8 mouse cellular contexts compared by ENCODE assay signal in the genomic region with DNA sequence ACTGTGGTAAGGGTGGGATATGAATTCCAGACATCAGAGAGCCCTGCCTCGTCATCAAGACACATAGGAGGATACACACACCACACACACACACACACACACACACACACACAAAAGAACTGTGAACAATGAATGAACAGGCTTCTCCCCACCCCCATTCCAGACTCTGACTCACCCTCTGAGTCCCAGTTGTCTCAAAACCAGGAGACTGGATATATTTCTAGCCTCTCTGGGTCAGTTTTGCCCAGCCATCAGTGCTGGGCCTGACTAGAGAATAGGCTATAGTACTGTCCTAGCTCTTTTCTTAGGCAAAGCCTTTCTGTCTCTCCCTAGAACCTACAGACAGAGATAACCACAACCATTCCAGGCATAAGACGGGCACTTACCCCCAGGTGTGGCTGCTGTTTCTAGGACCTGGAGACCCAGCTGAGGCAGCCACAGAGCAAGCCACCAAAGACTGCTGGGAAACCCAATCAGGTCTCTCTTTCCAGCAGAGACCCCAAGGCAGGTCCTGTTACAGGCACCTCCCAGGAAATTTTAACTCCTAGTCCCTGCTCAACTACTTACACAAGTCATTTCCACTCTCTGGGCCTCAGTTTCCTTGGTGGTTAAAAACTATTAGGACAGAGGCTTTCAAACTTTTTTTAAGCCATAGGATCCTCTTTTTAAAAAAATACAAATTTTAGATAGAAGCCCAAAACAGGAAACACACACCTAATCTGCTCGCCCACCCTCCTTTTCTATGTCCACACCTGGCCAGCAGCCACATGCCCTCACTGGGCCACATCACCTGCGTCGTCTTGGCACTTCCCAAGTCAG. TPM values are rescaled to one million over a fixed set of nuclear protein-coding genes. Genes with fewer than 3 reads are reported as not detected.
DNase-seq lines count a peak whose midpoint lies in the region; ATAC-seq lines count a peak whose summit lies in the region.

No protein-coding gene starts in this region.

- peak; percentile 36 for DNase-seq in kidney, adult 9 months
- DNase-seq in kidney, postnatal 10 days = no peak
- peak; percentile 87 for DNase-seq in Muller cell, postnatal 12 days (ENCODE audit: inconsistent ontology term)
- DNase-seq in limb, embryonic 11.5 days (ENCODE audit: low spot score) = peak; percentile 37
- DNase-seq in layer of hippocampus, adult 9-11 months = no peak
- no peak for DNase-seq in retina, embryonic 14.5 days (ENCODE audit: low spot score)

- ATAC-seq in forebrain, embryonic 13.5 days = no peak
- no peak for ATAC-seq in limb, embryonic 11.5 days (ENCODE audit: insufficient number of reproducible peaks, low FRiP score, low TSS enrichment, low read depth)
- ATAC-seq in neural tube, embryonic 15.5 days (ENCODE audit: low FRiP score) = no peak

- no peaks in the 10 kb centered on the region for H3K9me3 ChIP-seq in forebrain, embryonic 13.5 days (replicated peaks)
- no peaks in the 10 kb centered on the region for H3K9me3 ChIP-seq in limb, embryonic 11.5 days (ENCODE audit: control insufficient read depth, low read length)
- no peaks in the 10 kb centered on the region for H3K9me3 ChIP-seq in neural tube, embryonic 15.5 days (replicated peaks)

- H3K36me3 ChIP-seq in forebrain, embryonic 13.5 days (ENCODE audit: poor library complexity, severe bottlenecking) = peaks cover 14% of the 10 kb centered on the region
- peaks cover 6% of the 10 kb centered on the region for H3K36me3 ChIP-seq in limb, embryonic 11.5 days (ENCODE audit: control insufficient read depth, insufficient read depth, low read length)
- H3K36me3 ChIP-seq in neural tube, embryonic 15.5 days = peaks cover 19% of the 10 kb centered on the region

- H3K27me3 ChIP-seq in forebrain, embryonic 13.5 days = peaks cover 23% of the 10 kb centered on the region
- H3K27me3 ChIP-seq in limb, embryonic 11.5 days (ENCODE audit: control insufficient read depth, insufficient read depth, low read length) = no peaks in the 10 kb centered on the region
- H3K27me3 ChIP-seq in neural tube, embryonic 15.5 days (replicated peaks) = peaks cover 9% of the 10 kb centered on the region; the same call in 1 of the 2 replicates

- H3K4me2 ChIP-seq in forebrain, embryonic 13.5 days = peak overlapping the region; percentile 97
- peak overlapping the region; percentile 78 for H3K4me2 ChIP-seq in limb, embryonic 11.5 days (ENCODE audit: low read depth, severe bottlenecking)
- peak overlapping the region; percentile 82 for H3K4me2 ChIP-seq in neural tube, embryonic 15.5 days

- H3K4me1 ChIP-seq in forebrain, embryonic 13.5 days = peaks cover 37% of the 10 kb centered on the region
- peaks cover 16% of the 10 kb centered on the region for H3K4me1 ChIP-seq in limb, embryonic 11.5 days (ENCODE audit: control insufficient read depth, insufficient read depth, low read length)
- H3K4me1 ChIP-seq in neural tube, embryonic 15.5 days = peaks cover 43% of the 10 kb centered on the region

- H3K4me3 ChIP-seq in forebrain, embryonic 13.5 days = peak overlapping the region; percentile 82
- H3K4me3 ChIP-seq in limb, embryonic 11.5 days (ENCODE audit: low read depth, low read length) = peak overlapping the region; percentile 91
- peak overlapping the region; percentile 90 for H3K4me3 ChIP-seq in neural tube, embryonic 15.5 days (replicated peaks)

- peak overlapping the region; percentile 40; the same call in 1 of the 2 replicates for H3K27ac ChIP-seq in forebrain, embryonic 13.5 days
- H3K27ac ChIP-seq in limb, embryonic 11.5 days (replicated peaks; ENCODE audit: low read depth, low read length) = peak overlapping the region; percentile 87
- peak overlapping the region; percentile 85 for H3K27ac ChIP-seq in neural tube, embryonic 15.5 days (replicated peaks)

- 26% methylated on average over 5 of the region's 5 CpGs for WGBS in forebrain, embryonic 13.5 days
- WGBS in limb, embryonic 11.5 days = 23% methylated on average over 5 of the region's 5 CpGs
- WGBS in neural tube, embryonic 15.5 days = 18% methylated on average over 5 of the region's 5 CpGs

- peak overlapping the region; percentile 94 for H3K9ac ChIP-seq in forebrain, embryonic 13.5 days
- H3K9ac ChIP-seq in limb, embryonic 11.5 days (ENCODE audit: low read length) = peak overlapping the region; percentile 95
- H3K9ac ChIP-seq in neural tube, embryonic 15.5 days (replicated peaks) = peak overlapping the region; percentile 91

RNA-seq across cellular contexts. Expression of gene Furin, which starts 4.0 kb away (rescaled TPM):
- polyA plus RNA-seq in forebrain, embryonic 13.5 days (2015; fragmentation: Nextera tagmentation; extraction: Ambion mirVana) = 3.0 and 3.4 TPM in 2 replicates
- 9.2 and 10.0 TPM in 2 replicates for polyA plus RNA-seq in limb, embryonic 11.5 days (2014; fragmentation: Nextera tagmentation; extraction: Ambion mirVana)
- polyA plus RNA-seq in neural tube, embryonic 15.5 days (2015; fragmentation: Nextera tagmentation; extraction: Ambion mirVana) = 5.6 and 6.2 TPM in 2 replicates

RNA-seq across cellular contexts. Expression of gene Fes, which starts 13.5 kb away (rescaled TPM):
- 4.0 and 4.1 TPM in 2 replicates for polyA plus RNA-seq in forebrain, embryonic 13.5 days (2015; fragmentation: Nextera tagmentation; extraction: Ambion mirVana)
- polyA plus RNA-seq in limb, embryonic 11.5 days (2014; fragmentation: Nextera tagmentation; extraction: Ambion mirVana) = 7.6 and 8.4 TPM in 2 replicates
- 4.5 and 7.7 TPM in 2 replicates for polyA plus RNA-seq in neural tube, embryonic 15.5 days (2015; fragmentation: Nextera tagmentation; extraction: Ambion mirVana)

RNA-seq across cellular contexts. Expression of gene Man2a2, which starts 30.1 kb away (rescaled TPM):
- polyA plus RNA-seq in forebrain, embryonic 13.5 days (2015; fragmentation: Nextera tagmentation; extraction: Ambion mirVana) = 15.5 and 16.8 TPM in 2 replicates
- polyA plus RNA-seq in limb, embryonic 11.5 days (2014; fragmentation: Nextera tagmentation; extraction: Ambion mirVana) = 12.5 and 15.1 TPM in 2 replicates
- 25.5 and 26.9 TPM in 2 replicates for polyA plus RNA-seq in neural tube, embryonic 15.5 days (2015; fragmentation: Nextera tagmentation; extraction: Ambion mirVana)

RNA-seq across cellular contexts. Expression of gene Hddc3, which starts 58.3 kb away (rescaled TPM):
- 22.3 and 23.9 TPM in 2 replicates for polyA plus RNA-seq in forebrain, embryonic 13.5 days (2015; fragmentation: Nextera tagmentation; extraction: Ambion mirVana)
- 25.7 and 27.5 TPM in 2 replicates for polyA plus RNA-seq in limb, embryonic 11.5 days (2014; fragmentation: Nextera tagmentation; extraction: Ambion mirVana)
- 20.7 and 20.8 TPM in 2 replicates for polyA plus RNA-seq in neural tube, embryonic 15.5 days (2015; fragmentation: Nextera tagmentation; extraction: Ambion mirVana)

Comparison
In these comparisons a context has a peak if more than half of its experiments do, and no peak if none do; other contexts are left out.
1. DNase-seq: peak in kidney, adult 9 months (single experiment), Muller cell, postnatal 12 days (single experiment) and limb, embryonic 11.5 days (single experiment); none in kidney, postnatal 10 days (single experiment), layer of hippocampus, adult 9-11 months (single experiment) and retina, embryonic 14.5 days (single experiment).
2. Peak in every context shown above with its lines, with median percentiles within 50 percentile points of each other: H3K27ac ChIP-seq, H3K4me2 ChIP-seq, H3K4me3 ChIP-seq and H3K9ac ChIP-seq.